Mouse (Mus musculus): ENCODE measurements at regions not wholly inside any gene's neighbourhood (a gene's known extent, or its start where the extent isn't known, plus 50 kb on each side); places are given as distances from the start of the nearest gene placed in this dataset.

DNA sequence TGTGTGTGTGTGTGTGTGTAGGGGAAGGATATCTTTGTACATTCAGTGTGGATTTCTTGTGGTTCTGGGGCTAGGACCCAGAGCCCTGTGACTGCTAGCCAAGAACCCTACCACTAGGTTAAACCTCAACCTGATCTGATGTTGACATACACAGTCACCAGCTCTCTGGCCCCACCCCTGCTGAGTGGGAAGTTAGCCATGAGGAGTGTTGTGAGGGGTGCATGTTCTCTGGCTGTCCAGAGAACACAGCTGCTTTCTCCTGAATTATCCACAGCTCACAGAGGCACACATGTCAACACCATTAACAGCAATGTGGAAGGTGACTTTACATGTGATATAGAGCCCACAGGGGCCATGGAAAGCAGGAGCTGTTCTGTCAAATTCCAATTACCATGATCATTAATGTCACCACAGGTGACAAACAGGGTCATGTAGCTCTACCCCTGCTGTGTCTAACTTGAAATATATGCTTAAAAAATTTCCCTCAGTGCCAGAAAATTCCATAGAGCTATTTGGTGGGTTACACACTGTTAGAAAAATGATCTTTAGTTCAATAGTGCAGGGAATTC lies 121.0 kb upstream of the Slc22a23 start:
- Histone ChIP-seq H3K4me3 (ENCODE audit: low read depth, low read length) (no peak overlapping the region), H3K36me3 (replicated peaks) (no peaks in the 10 kb centered on the region), H3K27me3 (ENCODE audit: insufficient read depth, low read length) (peaks cover 15% of the 10 kb centered on the region; the same call in 1 of the 2 replicates), H3K9me3 (replicated peaks) (no peaks in the 10 kb centered on the region), H3K4me1 (ENCODE audit: insufficient read depth, low read depth, low read length) (no peaks in the 10 kb centered on the region)
- no peak for TF ChIP-seq GATA1 (IDR thresholded peaks at IDR 0.05; ENCODE audit: borderline replicate concordance, low read length)
- no peak for TF ChIP-seq GATA2 (IDR thresholded peaks at IDR 0.05; ENCODE audit: borderline replicate concordance, low read depth, low read length)
- no peak for TF ChIP-seq TAL1 (conservative IDR thresholded peaks at IDR 0.05; ENCODE audit: low read depth, low read length)
- TF ChIP-seq POLR2AphosphoS5 (IDR thresholded peaks at IDR 0.05; ENCODE audit: insufficient replicate concordance, low read depth, low read length) = no peak
- no peak for TF ChIP-seq CTCF (IDR thresholded peaks at IDR 0.05; ENCODE audit: low read depth, low read length)
- no peak for ATAC-seq (ENCODE audit: extremely low read depth, insufficient number of reproducible peaks, low FRiP score, poor library complexity, severe bottlenecking)
- DNase-seq (ENCODE audit: low spot score) = no peak

DNA sequence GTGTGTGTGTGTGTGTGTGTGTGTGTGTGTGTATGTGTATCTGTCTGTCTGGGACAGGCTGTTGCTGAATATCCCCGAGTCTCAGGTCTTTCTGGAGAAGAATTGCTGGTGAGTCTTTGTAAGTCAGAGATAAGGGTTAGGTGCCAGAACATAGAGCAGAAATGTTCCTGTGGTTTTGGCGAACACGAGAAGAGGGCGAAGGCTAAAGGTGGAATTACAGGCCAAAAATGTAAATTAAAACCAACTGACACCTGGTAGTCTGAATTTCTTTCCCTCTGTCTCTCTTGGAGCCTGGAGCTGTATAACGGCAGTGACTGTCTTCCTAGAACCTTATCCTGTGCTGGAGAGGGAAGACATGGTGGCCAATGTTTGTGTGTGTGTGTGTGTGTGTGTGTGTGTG lies 120.5 kb upstream of the Slc22a23 start:
- TF ChIP-seq GATA1 (IDR thresholded peaks at IDR 0.05; ENCODE audit: borderline replicate concordance, low read length) (no peak), TAL1 (conservative IDR thresholded peaks at IDR 0.05; ENCODE audit: low read depth, low read length) (no peak), CTCF (IDR thresholded peaks at IDR 0.05; ENCODE audit: low read depth, low read length) (no peak), GATA2 (IDR thresholded peaks at IDR 0.05; ENCODE audit: borderline replicate concordance, low read depth, low read length) (no peak), POLR2AphosphoS5 (IDR thresholded peaks at IDR 0.05; ENCODE audit: insufficient replicate concordance, low read depth, low read length) (no peak)
- no peak for ATAC-seq (ENCODE audit: extremely low read depth, insufficient number of reproducible peaks, low FRiP score, poor library complexity, severe bottlenecking)

DNA sequence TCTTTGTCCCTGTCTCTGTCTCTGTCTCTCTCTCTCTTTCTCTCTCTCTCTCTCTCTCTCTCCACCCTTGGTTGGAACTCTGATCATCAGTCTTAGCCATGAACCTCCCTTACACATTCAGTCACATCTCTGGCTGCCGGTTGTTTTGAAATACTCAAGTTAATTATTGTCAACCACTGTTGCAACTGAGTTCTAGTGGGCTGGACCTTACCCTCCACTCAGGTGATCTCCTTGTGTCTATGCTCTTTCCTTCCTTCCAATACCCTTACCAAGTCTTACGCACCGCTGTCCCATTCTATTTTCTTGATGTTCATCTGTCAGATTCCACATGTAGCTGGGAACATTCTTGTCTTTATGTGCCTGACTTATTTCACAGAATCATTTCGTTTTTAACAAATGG lies 119.2 kb upstream of the Slc22a23 start:
- TF ChIP-seq CTCF (IDR thresholded peaks at IDR 0.05; ENCODE audit: low read depth, low read length) (no peak), GATA2 (IDR thresholded peaks at IDR 0.05; ENCODE audit: borderline replicate concordance, low read depth, low read length) (no peak), POLR2AphosphoS5 (IDR thresholded peaks at IDR 0.05; ENCODE audit: insufficient replicate concordance, low read depth, low read length) (no peak), GATA1 (IDR thresholded peaks at IDR 0.05; ENCODE audit: borderline replicate concordance, low read length) (no peak), TAL1 (conservative IDR thresholded peaks at IDR 0.05; ENCODE audit: low read depth, low read length) (no peak)
- Histone ChIP-seq H3K27me3 (ENCODE audit: insufficient read depth, low read length) (peaks cover 14% of the 10 kb centered on the region; the same call in 1 of the 2 replicates), H3K4me1 (ENCODE audit: insufficient read depth, low read depth, low read length) (no peaks in the 10 kb centered on the region), H3K9me3 (replicated peaks) (no peaks in the 10 kb centered on the region), H3K4me3 (ENCODE audit: low read depth, low read length) (no peak overlapping the region), H3K36me3 (replicated peaks) (no peaks in the 10 kb centered on the region)
- DNase-seq (ENCODE audit: low spot score) = no peak
- no peak for ATAC-seq (ENCODE audit: extremely low read depth, insufficient number of reproducible peaks, low FRiP score, poor library complexity, severe bottlenecking)

More for the DNA sequence above, 120.5 kb upstream of the Slc22a23 start:
- H3K36me3 ChIP-seq (replicated peaks) = no peaks in the 10 kb centered on the region
- no peaks in the 10 kb centered on the region for H3K9me3 ChIP-seq (replicated peaks)
- H3K4me3 ChIP-seq (ENCODE audit: low read depth, low read length) = no peak overlapping the region
- no peak for DNase-seq (ENCODE audit: low spot score)
- H3K27me3 ChIP-seq (ENCODE audit: insufficient read depth, low read length) = peaks cover 17% of the 10 kb centered on the region; the same call in 1 of the 2 replicates
- no peaks in the 10 kb centered on the region for H3K4me1 ChIP-seq (ENCODE audit: insufficient read depth, low read depth, low read length)

DNA sequence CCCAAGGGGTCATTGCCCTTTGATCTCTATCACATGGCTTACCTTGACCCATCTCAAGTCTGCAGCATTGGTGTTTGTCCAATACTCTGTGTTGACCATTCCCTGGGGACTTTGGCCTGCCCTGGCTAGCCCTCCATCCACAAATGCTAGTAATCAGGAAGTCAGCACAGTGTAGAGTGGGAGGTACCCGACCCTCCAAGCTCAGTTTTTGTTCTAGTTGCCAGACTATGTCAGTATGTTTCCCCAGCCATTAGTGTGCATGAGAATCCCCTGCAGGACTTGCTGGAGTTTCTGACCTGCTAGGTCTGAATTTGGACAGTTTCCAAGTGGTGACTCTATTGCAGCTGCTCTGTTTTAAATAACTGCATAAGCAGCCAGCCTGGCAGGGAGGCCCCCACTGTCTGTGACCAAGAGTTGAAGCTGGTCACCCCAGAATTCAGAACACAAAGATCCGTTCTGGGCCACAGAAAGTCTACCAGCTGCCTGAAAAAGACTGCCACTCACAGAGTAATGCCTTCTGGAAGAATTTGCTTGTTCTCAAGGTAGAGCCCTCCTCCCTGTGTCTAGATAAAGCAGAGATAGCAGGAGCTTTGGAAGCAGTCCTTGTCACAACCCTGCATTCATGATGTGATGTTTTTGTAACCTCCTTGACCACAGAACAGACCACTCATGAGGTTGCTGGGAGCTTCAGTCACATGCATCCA lies 118.0 kb upstream of the Slc22a23 start:
- Histone ChIP-seq H3K4me3 (ENCODE audit: low read depth, low read length) (no peak overlapping the region), H3K9me3 (replicated peaks) (no peaks in the 10 kb centered on the region), H3K36me3 (replicated peaks) (no peaks in the 10 kb centered on the region), H3K27me3 (ENCODE audit: insufficient read depth, low read length) (peaks cover 14% of the 10 kb centered on the region; the same call in 1 of the 2 replicates), H3K4me1 (ENCODE audit: insufficient read depth, low read depth, low read length) (no peaks in the 10 kb centered on the region)
- no peak for TF ChIP-seq TAL1 (conservative IDR thresholded peaks at IDR 0.05; ENCODE audit: low read depth, low read length)
- TF ChIP-seq GATA1 (IDR thresholded peaks at IDR 0.05; ENCODE audit: borderline replicate concordance, low read length) = no peak
- no peak for TF ChIP-seq CTCF (IDR thresholded peaks at IDR 0.05; ENCODE audit: low read depth, low read length)
- TF ChIP-seq POLR2AphosphoS5 (IDR thresholded peaks at IDR 0.05; ENCODE audit: insufficient replicate concordance, low read depth, low read length) = no peak
- TF ChIP-seq GATA2 (IDR thresholded peaks at IDR 0.05; ENCODE audit: borderline replicate concordance, low read depth, low read length) = no peak
- no peak for DNase-seq (ENCODE audit: low spot score)
- no peak for ATAC-seq (ENCODE audit: extremely low read depth, insufficient number of reproducible peaks, low FRiP score, poor library complexity, severe bottlenecking)

DNA sequence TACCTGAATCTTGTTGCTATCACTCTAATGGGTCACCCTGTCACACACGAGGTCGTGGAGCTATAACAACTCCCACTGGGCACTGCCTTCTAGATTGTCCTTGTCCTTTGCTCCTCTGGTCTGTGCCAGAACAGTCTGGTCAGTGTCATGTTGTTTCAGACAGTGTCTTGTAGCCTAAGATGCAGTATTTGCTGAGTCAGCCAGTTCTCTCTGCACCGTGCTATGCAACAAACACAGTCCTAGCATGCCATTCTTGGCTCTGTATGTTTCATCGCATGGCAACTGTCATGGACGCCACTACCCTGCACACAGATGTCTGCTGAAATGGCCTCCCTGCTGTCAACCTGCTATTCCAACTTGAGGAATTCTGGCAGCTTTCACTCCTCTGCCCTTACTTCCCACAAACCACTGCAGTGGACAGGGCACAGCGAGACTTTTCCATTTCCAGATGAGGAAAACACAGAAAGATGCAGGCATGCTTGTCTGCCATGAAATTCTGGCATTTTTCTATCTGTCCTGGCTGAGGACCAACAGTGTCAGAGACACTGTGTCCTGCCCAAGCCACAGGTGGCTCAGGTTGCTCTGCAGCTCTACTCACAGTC lies 117.3 kb upstream of the Slc22a23 start:
- Histone ChIP-seq H3K4me3 (ENCODE audit: low read depth, low read length) (no peak overlapping the region), H3K4me1 (ENCODE audit: insufficient read depth, low read depth, low read length) (no peaks in the 10 kb centered on the region), H3K9me3 (replicated peaks) (no peaks in the 10 kb centered on the region), H3K27me3 (ENCODE audit: insufficient read depth, low read length) (peaks cover 14% of the 10 kb centered on the region; the same call in 1 of the 2 replicates), H3K36me3 (replicated peaks) (no peaks in the 10 kb centered on the region)
- DNase-seq (ENCODE audit: low spot score) (no peak), ATAC-seq (ENCODE audit: extremely low read depth, insufficient number of reproducible peaks, low FRiP score, poor library complexity, severe bottlenecking) (no peak)
- TF ChIP-seq GATA1 (IDR thresholded peaks at IDR 0.05; ENCODE audit: borderline replicate concordance, low read length) (no peak), CTCF (IDR thresholded peaks at IDR 0.05; ENCODE audit: low read depth, low read length) (no peak), POLR2AphosphoS5 (IDR thresholded peaks at IDR 0.05; ENCODE audit: insufficient replicate concordance, low read depth, low read length) (no peak), TAL1 (conservative IDR thresholded peaks at IDR 0.05; ENCODE audit: low read depth, low read length) (no peak), GATA2 (IDR thresholded peaks at IDR 0.05; ENCODE audit: borderline replicate concordance, low read depth, low read length) (no peak)

DNA sequence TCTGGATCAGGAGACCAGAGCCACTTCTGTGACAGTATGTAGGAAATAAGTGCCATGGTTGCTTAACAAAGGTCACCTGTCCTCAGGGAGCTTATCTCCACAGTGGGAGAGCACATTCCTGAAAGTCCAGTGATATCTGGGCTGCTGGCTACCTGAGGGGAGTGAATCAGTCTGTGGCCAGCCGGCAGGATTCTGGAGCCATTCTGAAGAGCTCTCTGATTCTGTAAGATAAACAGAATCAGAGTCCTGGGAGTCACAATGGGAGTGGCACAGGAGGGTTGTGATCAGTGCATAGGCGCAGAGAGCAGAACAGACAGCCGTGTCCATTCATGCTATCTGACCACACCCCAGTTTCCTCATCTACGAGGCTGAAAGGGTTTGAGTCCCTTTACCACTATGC lies 116.0 kb upstream of the Slc22a23 start:
- no peak overlapping the region for H3K4me3 ChIP-seq (ENCODE audit: low read depth, low read length)
- H3K27me3 ChIP-seq (ENCODE audit: insufficient read depth, low read length) = peaks cover 14% of the 10 kb centered on the region; the same call in 1 of the 2 replicates
- no peaks in the 10 kb centered on the region for H3K36me3 ChIP-seq (replicated peaks)
- DNase-seq (ENCODE audit: low spot score) (no peak), ATAC-seq (ENCODE audit: extremely low read depth, insufficient number of reproducible peaks, low FRiP score, poor library complexity, severe bottlenecking) (no peak)
- TF ChIP-seq POLR2AphosphoS5 (IDR thresholded peaks at IDR 0.05; ENCODE audit: insufficient replicate concordance, low read depth, low read length) (no peak), TAL1 (conservative IDR thresholded peaks at IDR 0.05; ENCODE audit: low read depth, low read length) (no peak), CTCF (IDR thresholded peaks at IDR 0.05; ENCODE audit: low read depth, low read length) (no peak), GATA1 (IDR thresholded peaks at IDR 0.05; ENCODE audit: borderline replicate concordance, low read length) (no peak), GATA2 (IDR thresholded peaks at IDR 0.05; ENCODE audit: borderline replicate concordance, low read depth, low read length) (no peak)
- H3K9me3 ChIP-seq (replicated peaks) = no peaks in the 10 kb centered on the region
- H3K4me1 ChIP-seq (ENCODE audit: insufficient read depth, low read depth, low read length) = no peaks in the 10 kb centered on the region
